Comparison of ENCODE assay signal across 18 mouse cellular contexts in the genomic region with DNA sequence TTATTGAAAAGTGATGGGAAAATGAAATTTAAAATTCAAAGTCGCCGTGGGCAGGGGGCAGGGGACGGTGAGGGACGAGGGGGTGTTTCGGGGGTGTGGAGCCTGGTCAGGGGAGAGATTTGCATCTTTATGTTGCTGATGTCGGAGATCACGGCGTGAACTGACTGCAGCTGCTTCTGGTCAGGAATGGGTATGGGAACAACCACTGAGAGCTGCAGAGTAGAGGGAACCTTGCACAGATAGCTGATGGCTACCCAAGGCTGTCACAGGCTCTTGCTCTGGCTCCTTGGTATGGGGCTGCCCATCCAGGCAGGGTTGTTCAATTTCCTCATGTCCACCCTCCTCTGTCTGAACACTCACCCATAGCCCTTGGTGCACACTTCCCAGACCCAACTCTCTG.
DNase-seq lines count a peak whose midpoint lies in the region; ATAC-seq and TF ChIP-seq lines count a peak whose summit lies in the region.
"Had no signal": no experiment of that assay in that cellular context is flagged by ENCODE, and none has a peak within 500 bp of the region (broad histone marks: within the 10 kb centered on the region; RNA-seq: fewer than 3 reads in every experiment).

No protein-coding gene starts in this region.

- no peaks in the 10 kb centered on the region for H3K9me3 ChIP-seq in heart, embryonic 12.5 days (replicated peaks)
- no peaks in the 10 kb centered on the region for H3K9me3 ChIP-seq in embryonic facial prominence, embryonic 10.5 days
- H3K9me3 ChIP-seq in hindbrain, embryonic 11.5 days (ENCODE audit: control insufficient read depth, low read length) = no peaks in the 10 kb centered on the region
- no peaks in the 10 kb centered on the region for H3K9me3 ChIP-seq in limb, embryonic 14.5 days (ENCODE audit: control insufficient read depth, low read length)
- H3K9me3 ChIP-seq in intestine, embryonic 15.5 days = no peaks in the 10 kb centered on the region
- H3K9me3 ChIP-seq: lung, embryonic 15.5 days; megakaryocyte, embryonic 14.5 days had no signal

- H3K9ac ChIP-seq in heart, embryonic 12.5 days = no peak overlapping the region
- H3K9ac ChIP-seq in hindbrain, embryonic 11.5 days (ENCODE audit: low read depth, low read length) = no peak overlapping the region
- no peak overlapping the region for H3K9ac ChIP-seq in limb, embryonic 14.5 days (ENCODE audit: low read depth, low read length, severe bottlenecking)
- H3K9ac ChIP-seq in intestine, embryonic 15.5 days = no peak overlapping the region
- H3K9ac ChIP-seq: lung, embryonic 15.5 days had no signal

- peaks cover 48% of the 10 kb centered on the region for H3K27me3 ChIP-seq in heart, embryonic 12.5 days (replicated peaks)
- peaks cover 68% of the 10 kb centered on the region for H3K27me3 ChIP-seq in embryonic facial prominence, embryonic 10.5 days (replicated peaks; ENCODE audit: low read depth, poor library complexity, severe bottlenecking)
- peaks cover 22% of the 10 kb centered on the region for H3K27me3 ChIP-seq in hindbrain, embryonic 11.5 days (ENCODE audit: control insufficient read depth, insufficient read depth, low read length)
- no peaks in the 10 kb centered on the region for H3K27me3 ChIP-seq in limb, embryonic 14.5 days (ENCODE audit: control insufficient read depth, insufficient read depth, low read length)
- peaks cover 11% of the 10 kb centered on the region; the same call in 1 of the 2 replicates for H3K27me3 ChIP-seq in intestine, embryonic 15.5 days (replicated peaks)
- H3K27me3 ChIP-seq: lung, embryonic 15.5 days had no signal

- DNase-seq in heart, postnatal 10 days = no peak
- no peak for DNase-seq in embryonic facial prominence, embryonic 10.5 days (ENCODE audit: low spot score)
- no peak for DNase-seq in hindbrain, embryonic 11.5 days (ENCODE audit: low spot score)
- no peak for DNase-seq in limb, embryonic 14.5 days (ENCODE audit: low spot score)
- DNase-seq in spleen, postnatal 10 days (ENCODE audit: low spot score in 2 of 2) = no peak
- no peak for DNase-seq in gastrocnemius, postnatal 14 days
- DNase-seq: adrenal gland, adult 2 months; B cell, adult 2 months; cerebellum, adult 9-10 months; gastrocnemius, postnatal 10 days; right cerebral cortex, postnatal 25 days; thymus, adult 18-20 months had no signal

- TF ChIP-seq POLR2A in limb, embryonic 14.5 days (IDR thresholded peaks at IDR 0.05; ENCODE audit: borderline replicate concordance, extremely low read depth, insufficient read depth, insufficient read length) = no peak

- no peaks in the 10 kb centered on the region for H3K36me3 ChIP-seq in heart, embryonic 12.5 days
- no peaks in the 10 kb centered on the region for H3K36me3 ChIP-seq in embryonic facial prominence, embryonic 10.5 days (replicated peaks)
- H3K36me3 ChIP-seq in hindbrain, embryonic 11.5 days (ENCODE audit: control insufficient read depth, insufficient read depth, low read length) = no peaks in the 10 kb centered on the region
- H3K36me3 ChIP-seq in limb, embryonic 14.5 days (ENCODE audit: control insufficient read depth, insufficient read depth, low read length) = no peaks in the 10 kb centered on the region
- no peaks in the 10 kb centered on the region for H3K36me3 ChIP-seq in intestine, embryonic 15.5 days
- H3K36me3 ChIP-seq: lung, embryonic 15.5 days had no signal

- intact Hi-C loops in heart, postnatal 10 days (cut with DNase I) = no loop called here
- intact Hi-C loops in gastrocnemius, postnatal 14 days (cut with DNase I; ENCODE audit: low total_unique reads) = no loop called here

- ATAC-seq in heart, embryonic 12.5 days (ENCODE audit: insufficient number of reproducible peaks, low FRiP score) = no peak
- peak; percentile 50; the same call in 1 of the 2 replicates for ATAC-seq in hindbrain, embryonic 11.5 days (ENCODE audit: low FRiP score)
- ATAC-seq in limb, embryonic 14.5 days (ENCODE audit: low FRiP score, low read depth) = no peak
- no peak for ATAC-seq in intestine, embryonic 15.5 days
- ATAC-seq: forebrain, embryonic 16.5 days had no signal

- H3K4me1 ChIP-seq in heart, embryonic 12.5 days (replicated peaks) = peaks cover 7% of the 10 kb centered on the region; the same call in 1 of the 2 replicates
- peaks cover 57% of the 10 kb centered on the region for H3K4me1 ChIP-seq in embryonic facial prominence, embryonic 10.5 days
- H3K4me1 ChIP-seq in hindbrain, embryonic 11.5 days (replicated peaks; ENCODE audit: control insufficient read depth, insufficient read depth, low read length) = peaks cover 20% of the 10 kb centered on the region
- H3K4me1 ChIP-seq in limb, embryonic 14.5 days (ENCODE audit: control insufficient read depth, insufficient read depth, low read length) = peaks cover 31% of the 10 kb centered on the region
- no peaks in the 10 kb centered on the region for H3K4me1 ChIP-seq in intestine, embryonic 15.5 days (replicated peaks)
- H3K4me1 ChIP-seq: megakaryocyte, embryonic 14.5 days had no signal

- 41% methylated on average over 8 of the region's 8 CpGs for WGBS in heart, embryonic 12.5 days
- WGBS in embryonic facial prominence, embryonic 10.5 days = 7% methylated on average over 8 of the region's 8 CpGs
- WGBS in hindbrain, embryonic 11.5 days = 12% methylated on average over 8 of the region's 8 CpGs
- 10% methylated on average over 8 of the region's 8 CpGs for WGBS in limb, embryonic 14.5 days
- 43% methylated on average over 8 of the region's 8 CpGs for WGBS in intestine, embryonic 15.5 days

- no peak overlapping the region for H3K27ac ChIP-seq in heart, embryonic 12.5 days (ENCODE audit: poor library complexity, severe bottlenecking)
- H3K27ac ChIP-seq in embryonic facial prominence, embryonic 10.5 days (replicated peaks) = peak overlapping the region; percentile 76
- H3K27ac ChIP-seq in hindbrain, embryonic 11.5 days (ENCODE audit: low read depth, low read length) = no peak overlapping the region
- H3K27ac ChIP-seq in limb, embryonic 14.5 days (replicated peaks; ENCODE audit: low read depth, low read length) = no peak overlapping the region
- no peak overlapping the region for H3K27ac ChIP-seq in intestine, embryonic 15.5 days
- H3K27ac ChIP-seq: lung, embryonic 15.5 days had no signal

- peak overlapping the region; percentile 20; the same call in 1 of the 2 replicates for H3K4me2 ChIP-seq in heart, embryonic 12.5 days
- H3K4me2 ChIP-seq in hindbrain, embryonic 11.5 days (replicated peaks; ENCODE audit: low read depth, low read length) = no peak overlapping the region; the same call in 1 of the 2 replicates
- H3K4me2 ChIP-seq in limb, embryonic 14.5 days (replicated peaks; ENCODE audit: low read depth, low read length, severe bottlenecking) = peak overlapping the region; percentile 18; the same call in 1 of the 2 replicates
- no peak overlapping the region for H3K4me2 ChIP-seq in intestine, embryonic 15.5 days (replicated peaks)
- H3K4me2 ChIP-seq: liver, embryonic 11.5 days; lung, embryonic 15.5 days had no signal

- no peak overlapping the region for H3K4me3 ChIP-seq in heart, embryonic 12.5 days
- peak overlapping the region; percentile 40 for H3K4me3 ChIP-seq in embryonic facial prominence, embryonic 10.5 days
- H3K4me3 ChIP-seq in hindbrain, embryonic 11.5 days (ENCODE audit: low read depth, low read length) = no peak overlapping the region
- no peak overlapping the region for H3K4me3 ChIP-seq in limb, embryonic 14.5 days (replicated peaks; ENCODE audit: low read length)
- H3K4me3 ChIP-seq in intestine, embryonic 15.5 days (replicated peaks) = no peak overlapping the region
- H3K4me3 ChIP-seq: lung, embryonic 15.5 days; megakaryocyte, embryonic 14.5 days had no signal

Comparison
In these comparisons a context has a peak if more than half of its experiments do, and no peak if none do; other contexts are left out.
1. H3K4me2 ChIP-seq: peak in heart, embryonic 12.5 days (single experiment) and limb, embryonic 14.5 days (single experiment); none in hindbrain, embryonic 11.5 days (single experiment) and intestine, embryonic 15.5 days (single experiment).